Mouse (Mus musculus): ENCODE measurements at regions not wholly inside any gene's neighbourhood (a gene's known extent, or its start where the extent isn't known, plus 50 kb on each side); places are given as distances from the start of the nearest gene placed in this dataset.

GRCm38 (mm10) chr3:14952169-14952729 lies 66.2 kb downstream of the Car2 start:
- DNase-seq (ENCODE audit: low spot score) = no peak
- intact Hi-C loops (cut with DNase I) = no loop called here

- intact Hi-C loops (cut with DNase I) = no loop called here
- DNase-seq (ENCODE audit: low spot score) = no peak
These were observed 66.9 kb downstream of the Car2 start for GRCm38 (mm10) chr3:14952951-14953350.

- intact Hi-C loops (cut with DNase I) = no loop called here
- DNase-seq (ENCODE audit: low spot score) = no peak
These were observed 71.4 kb downstream of the Car2 start for GRCm38 (mm10) chr3:14957481-14957880.

GRCm38 (mm10) chr3:14958277-14958676 lies 72.2 kb downstream of the Car2 start:
- intact Hi-C loops (cut with DNase I) = no loop called here
- DNase-seq (ENCODE audit: low spot score) = no peak

GRCm38 (mm10) chr3:14959586-14959985 lies 73.5 kb downstream of the Car2 start:
- intact Hi-C loops (cut with DNase I) = no loop called here
- DNase-seq (ENCODE audit: low spot score) = no peak

- intact Hi-C loops (cut with DNase I) = no loop called here
- no peak for DNase-seq (ENCODE audit: low spot score)
These were observed 78.7 kb downstream of the Car2 start for GRCm38 (mm10) chr3:14964795-14965194.

GRCm38 (mm10) chr3:14965438-14966044 lies 79.5 kb downstream of the Car2 start:
- no peak for DNase-seq (ENCODE audit: low spot score)
- intact Hi-C loops (cut with DNase I) = no loop called here

- intact Hi-C loops (cut with DNase I) = no loop called here
- no peak for DNase-seq (ENCODE audit: low spot score)
These were observed 81.2 kb downstream of the Car2 start for GRCm38 (mm10) chr3:14967235-14967634.

GRCm38 (mm10) chr3:14968345-14968744 lies 82.3 kb downstream of the Car2 start:
- intact Hi-C loops (cut with DNase I) = no loop called here
- DNase-seq (ENCODE audit: low spot score) = no peak

- DNase-seq (ENCODE audit: low spot score) = no peak
- intact Hi-C loops (cut with DNase I) = no loop called here
These were observed 83.6 kb downstream of the Car2 start for GRCm38 (mm10) chr3:14969698-14970097.

GRCm38 (mm10) chr3:14971647-14972046 lies 85.6 kb downstream of the Car2 start:
- intact Hi-C loops (cut with DNase I) = no loop called here
- DNase-seq (ENCODE audit: low spot score) = no peak

- DNase-seq (ENCODE audit: low spot score) = no peak
- intact Hi-C loops (cut with DNase I) = no loop called here
These were observed 88.7 kb downstream of the Car2 start for GRCm38 (mm10) chr3:14974758-14975157.

GRCm38 (mm10) chr3:14975203-14975602 lies 89.1 kb downstream of the Car2 start:
- intact Hi-C loops (cut with DNase I) = no loop called here
- DNase-seq (ENCODE audit: low spot score) = no peak

- intact Hi-C loops (cut with DNase I) = no loop called here
- no peak for DNase-seq (ENCODE audit: low spot score)
These were observed 93.1 kb downstream of the Car2 start for GRCm38 (mm10) chr3:14979116-14979613.

- intact Hi-C loops (cut with DNase I) = no loop called here
- no peak for DNase-seq (ENCODE audit: low spot score)
These were observed 103.6 kb downstream of the Car2 start for GRCm38 (mm10) chr3:14989635-14990034.

GRCm38 (mm10) chr3:14993936-14994335 lies 107.9 kb downstream of the Car2 start:
- no peak for DNase-seq (ENCODE audit: low spot score)
- intact Hi-C loops (cut with DNase I) = no loop called here

GRCm38 (mm10) chr3:14997241-14997640 lies 111.2 kb downstream of the Car2 start:
- DNase-seq (ENCODE audit: low spot score) = no peak
- intact Hi-C loops (cut with DNase I) = no loop called here

GRCm38 (mm10) chr3:14998521-14998920 lies 112.4 kb downstream of the Car2 start:
- DNase-seq (ENCODE audit: low spot score) = no peak
- intact Hi-C loops (cut with DNase I) = no loop called here

- DNase-seq (ENCODE audit: low spot score) = no peak
- intact Hi-C loops (cut with DNase I) = no loop called here
These were observed 113.3 kb downstream of the Car2 start for GRCm38 (mm10) chr3:14999411-14999810.

GRCm38 (mm10) chr3:14999914-15000313 lies 113.8 kb downstream of the Car2 start:
- intact Hi-C loops (cut with DNase I) = no loop called here
- no peak for DNase-seq (ENCODE audit: low spot score)

GRCm38 (mm10) chr3:15000657-15001056 lies 114.6 kb downstream of the Car2 start:
- intact Hi-C loops (cut with DNase I) = no loop called here

GRCm38 (mm10) chr3:15007821-15008220 lies 121.7 kb downstream of the Car2 start:
- intact Hi-C loops (cut with DNase I) = no loop called here
- no peak for DNase-seq (ENCODE audit: low spot score)

More at GRCm38 (mm10) chr3:15000657-15001056, 114.6 kb downstream of the Car2 start:
- DNase-seq (ENCODE audit: low spot score) = no peak
